8 mouse cellular contexts compared by ENCODE assay signal in genomic region chr1:151034993-151035592, GRCm38 (mm10). TPM values are rescaled to one million over a fixed set of nuclear protein-coding genes. Genes with fewer than 3 reads are reported as not detected.
DNase-seq lines count a peak whose midpoint lies in the region; ATAC-seq and TF ChIP-seq lines count a peak whose summit lies in the region.

No protein-coding gene starts in this region.

- no peak overlapping the region for H3K9ac ChIP-seq in liver, embryonic 12.5 days
- no peak overlapping the region for H3K9ac ChIP-seq in stomach, postnatal 0 days (ENCODE audit: low read length)

- no peak overlapping the region for H3K27ac ChIP-seq in liver, embryonic 12.5 days
- no peak overlapping the region for H3K27ac ChIP-seq in stomach, postnatal 0 days (replicated peaks)

- TF ChIP-seq CTCF in stomach, postnatal 0 days (IDR thresholded peaks at IDR 0.05; ENCODE audit: low read depth) = peak; percentile 86

- intact Hi-C loops in heart, postnatal 10 days (cut with DNase I) = loop anchor here (2.0 kb wide), 4 partner anchors 28 to 356 kb away; no protein-coding TSS in a partner anchor

- no peak for TF ChIP-seq EP300 in stomach, postnatal 0 days (optimal IDR thresholded peaks at IDR 0.05)

- H3K9me3 ChIP-seq in liver, embryonic 12.5 days (replicated peaks) = no peaks in the 10 kb centered on the region
- H3K9me3 ChIP-seq in stomach, postnatal 0 days (ENCODE audit: control insufficient read depth, low read length) = no peaks in the 10 kb centered on the region

- peak; percentile 37; the same call in 1 of the 2 replicates for ATAC-seq in liver, embryonic 12.5 days
- ATAC-seq in stomach, postnatal 0 days (ENCODE audit: low FRiP score, low TSS enrichment) = peak; percentile 32; the same call in 1 of the 2 replicates

- H3K36me3 ChIP-seq in liver, embryonic 12.5 days = no peaks in the 10 kb centered on the region
- H3K36me3 ChIP-seq in stomach, postnatal 0 days (ENCODE audit: control insufficient read depth, insufficient read depth, low read length) = no peaks in the 10 kb centered on the region

- H3K27me3 ChIP-seq in liver, embryonic 12.5 days (replicated peaks) = no peaks in the 10 kb centered on the region
- H3K27me3 ChIP-seq in stomach, postnatal 0 days (ENCODE audit: control insufficient read depth, insufficient read depth, low read length) = no peaks in the 10 kb centered on the region

- peaks cover 5% of the 10 kb centered on the region for H3K4me1 ChIP-seq in liver, embryonic 12.5 days
- no peaks in the 10 kb centered on the region for H3K4me1 ChIP-seq in stomach, postnatal 0 days (replicated peaks; ENCODE audit: control insufficient read depth, insufficient read depth)

- H3K4me3 ChIP-seq in liver, embryonic 12.5 days = no peak overlapping the region
- no peak overlapping the region for H3K4me3 ChIP-seq in stomach, postnatal 0 days (ENCODE audit: low read depth, low read length)

- 2% methylated on average over 5 of the region's 5 CpGs for WGBS in liver, embryonic 12.5 days (ENCODE audit: insufficient replicate concordance)
- WGBS in stomach, postnatal 0 days = 0% methylated on average over 5 of the region's 5 CpGs

- DNase-seq in CD8-positive naive resting alpha-beta T cell, adult 2 months (ENCODE audit: low read depth in 2 of 2, low spot score in 2 of 2) = peak; percentile 48 to 61
- peak; percentile 39 for DNase-seq in adrenal gland, adult 2 months
- peak; percentile 67 for DNase-seq in embryo, embryonic 9.5 days (ENCODE audit: extremely low spot score)
- DNase-seq in heart, postnatal 10 days = peak; percentile 64 to 84
- peak; percentile 86 for DNase-seq in kidney, postnatal 10 days
- peak; percentile 18 to 53 for DNase-seq in natural killer cell, adult 2 months (ENCODE audit: low spot score in 2 of 2)
- DNase-seq in stomach, postnatal 0 days (ENCODE audit: low spot score) = peak; percentile 68

- no peak overlapping the region for H3K4me2 ChIP-seq in liver, embryonic 12.5 days
- no peak overlapping the region for H3K4me2 ChIP-seq in stomach, postnatal 0 days (replicated peaks; ENCODE audit: low read depth)

RNA-seq across cellular contexts. Expression of gene Hmcn1, which starts 41.9 kb away (rescaled TPM):
- total RNA-seq in adrenal gland, adult 2 months (2021) = 1 to 10 TPM in 1 of 2 experiments, under 1 TPM in 1; 0.84 to 3.2 TPM
- 0.16 and 0.21 TPM in 2 replicates for polyA plus RNA-seq in adrenal gland, adult 2 months (2012; rRNA removed)
- total RNA-seq in heart, postnatal 10 days (2021) = 10 to 100 TPM; 39.5 to 43.6 TPM
- polyA plus RNA-seq in liver, embryonic 12.5 days (2016; fragmentation: Nextera tagmentation; extraction: Ambion mirVana) = 4.8 and 5.3 TPM in 2 replicates
- 7.5 and 8.0 TPM in 2 replicates for polyA plus RNA-seq in stomach, postnatal 0 days (2015; fragmentation: Nextera tagmentation; extraction: Ambion mirVana)

Comparison
In these comparisons a context has a peak if more than half of its experiments do, and no peak if none do; other contexts are left out.
1. DNase-seq: peak in every context shown above with its lines; median percentile 86 in kidney, postnatal 10 days; 74 in heart, postnatal 10 days; 68 in stomach, postnatal 0 days; 67 in embryo, embryonic 9.5 days; 54 in CD8-positive naive resting alpha-beta T cell, adult 2 months; 39 in adrenal gland, adult 2 months; 36 in natural killer cell, adult 2 months.